Mouse (Mus musculus) intestine, embryonic 14.5 days (tissue): Measurements from ENCODE around the gene Wdr91. TPM values are rescaled to one million over a fixed set of nuclear protein-coding genes. Genes with fewer than 3 reads are reported as not detected.
A peak's percentile ranks its signal among the peaks of the same experiment; 100 is the strongest.

Source experiments
- ATAC-seq: fragments of 200-750 bp; cut with Nextera tagmentation; replicated peaks from 2 replicates; pipeline ENCODE4 v1.8.0; 2017; ENCODE audit warnings: low read depth, moderate number of reproducible peaks, moderate TSS enrichment, moderate library complexity; ENCODE audit not compliant: low FRiP score, low TSS enrichment
- DNase-seq: peaks from one replicate; pipeline ENCODE4 v3.0.0-alpha.2; 2018; ENCODE audit warnings: low spot score
- H3K27ac ChIP-seq: fragments of 300-500 bp; sonication (generic); 2 replicates; pipeline ENCODE4 v1.5.1; 2014; ENCODE audit warnings: low read depth, mild to moderate bottlenecking, control low read depth
- H3K27me3 ChIP-seq: fragments of 300-500 bp; sonication (generic); replicated peaks from 2 replicates; pipeline ENCODE4 v1.6.1; 2014; ENCODE audit warnings: low read length, control low read depth; ENCODE audit not compliant: control insufficient read depth, insufficient read depth
- H3K36me3 ChIP-seq: fragments of 300-500 bp; sonication (generic); 2 replicates; pipeline ENCODE4 v1.6.1; 2014; ENCODE audit warnings: low read length, control low read depth; ENCODE audit not compliant: control insufficient read depth, insufficient read depth
- H3K4me1 ChIP-seq: fragments of 300-500 bp; sonication (generic); replicated peaks from 2 replicates; pipeline ENCODE4 v1.6.1; 2014; ENCODE audit warnings: low read length, control low read depth, mixed read lengths; ENCODE audit not compliant: control insufficient read depth, insufficient read depth
- H3K4me2 ChIP-seq: fragments of 300-500 bp; sonication (generic); 2 replicates; pipeline ENCODE4 v1.6.1; 2014; ENCODE audit warnings: low read length
- H3K4me3 ChIP-seq: fragments of 300-500 bp; sonication (generic); 2 replicates; pipeline ENCODE4 v1.5.1; 2014; ENCODE audit warnings: low read depth, low read length, control low read depth, mixed read lengths
- H3K9ac ChIP-seq: fragments of 300-500 bp; sonication (generic); 2 replicates; pipeline ENCODE4 v1.6.1; 2014; ENCODE audit warnings: mild to moderate bottlenecking, low read length
- H3K9me3 ChIP-seq: fragments of 300-500 bp; sonication (generic); 2 replicates; pipeline ENCODE4 v1.6.1; 2016; ENCODE audit warnings: low read length, control low read depth; ENCODE audit not compliant: control insufficient read depth
- WGBS: fragments of 180-500 bp; shearing (Covaris S2); extraction: QIAGEN DNeasy Blood & Tissue Kit; methylation state at CpG from one replicate; pipeline ENCODE4 v1.1.7; 2014; 5-methylcytosine and 5-hydroxymethylcytosine counted together
- polyA plus RNA-seq: library from polyadenylated mRNA; unstranded; fragments of >200 nt; fragmentation: Nextera tagmentation; extraction: Ambion mirVana; gene quantifications from 2 replicates; pipeline ENCODE4 v1.2.1, GENCODE M21; 2014

The Wdr91 gene
- polyA plus RNA-seq, 1 experiment from 2014 or later, result 8.2 TPM

DNA sequence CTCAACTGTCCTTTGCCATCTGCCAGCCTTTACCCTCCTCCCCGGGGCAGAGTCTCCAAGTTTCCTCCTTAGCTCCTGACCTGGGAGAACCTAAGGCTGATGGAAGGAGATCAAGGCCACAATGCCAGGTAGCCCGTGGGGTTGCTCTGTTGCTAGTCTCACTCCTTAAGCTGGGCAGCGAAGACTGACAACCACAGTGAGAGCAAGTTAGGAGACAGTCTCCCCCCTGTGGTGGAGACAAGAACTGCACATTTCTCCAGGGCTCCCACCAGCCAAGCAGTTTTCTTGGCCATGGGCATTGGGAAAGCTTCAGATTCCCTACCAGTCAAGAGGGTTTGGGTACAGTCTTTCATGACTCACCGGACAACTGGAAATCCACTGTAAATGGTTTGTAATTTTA, 16.5 kb upstream of the Wdr91 start:
- no peak overlapping the region for H3K4me2 ChIP-seq
- peak; percentile 85 for DNase-seq
- no peaks in the 10 kb centered on the region for H3K36me3 ChIP-seq
- H3K27ac ChIP-seq, result no peak overlapping the region
- ATAC-seq, result no peak
- no peak overlapping the region for H3K9ac ChIP-seq
- H3K27me3 ChIP-seq, result no peaks in the 10 kb centered on the region
- H3K4me1 ChIP-seq, result no peaks in the 10 kb centered on the region
- WGBS, result 44% methylated on average over 4 of the region's 4 CpGs
- no peak overlapping the region for H3K4me3 ChIP-seq
- H3K9me3 ChIP-seq, result no peaks in the 10 kb centered on the region

DNA sequence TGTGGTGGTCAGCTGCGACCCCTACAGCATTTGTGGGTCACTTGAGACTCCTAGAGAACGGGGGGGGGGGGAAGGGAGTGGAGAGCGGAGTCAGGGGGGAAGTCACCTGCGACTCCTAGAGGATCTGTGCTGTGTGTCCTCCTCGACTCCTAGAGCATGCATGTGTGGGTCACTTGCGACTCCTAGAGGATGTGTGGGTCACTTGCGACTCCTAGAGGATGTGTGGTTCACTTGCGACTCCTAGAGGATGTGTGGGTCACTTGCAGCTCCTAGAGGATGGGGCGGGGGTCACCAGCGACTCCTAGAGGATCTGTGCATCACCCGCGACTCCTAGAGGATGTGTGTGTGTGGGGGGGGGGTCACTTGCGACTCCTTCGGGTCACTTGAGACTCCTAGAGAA, 11.3 kb upstream of the Wdr91 start:
- H3K4me1 ChIP-seq, result no peaks in the 10 kb centered on the region
- DNase-seq (no peak), ATAC-seq (no peak)
- no peaks in the 10 kb centered on the region for H3K9me3 ChIP-seq
- H3K9ac ChIP-seq, result no peak overlapping the region
- no peak overlapping the region for H3K27ac ChIP-seq
- no peak overlapping the region for H3K4me2 ChIP-seq
- 67% methylated on average over 14 of the region's 14 CpGs for WGBS
- no peaks in the 10 kb centered on the region for H3K27me3 ChIP-seq
- H3K36me3 ChIP-seq, result no peaks in the 10 kb centered on the region
- no peak overlapping the region for H3K4me3 ChIP-seq

DNA sequence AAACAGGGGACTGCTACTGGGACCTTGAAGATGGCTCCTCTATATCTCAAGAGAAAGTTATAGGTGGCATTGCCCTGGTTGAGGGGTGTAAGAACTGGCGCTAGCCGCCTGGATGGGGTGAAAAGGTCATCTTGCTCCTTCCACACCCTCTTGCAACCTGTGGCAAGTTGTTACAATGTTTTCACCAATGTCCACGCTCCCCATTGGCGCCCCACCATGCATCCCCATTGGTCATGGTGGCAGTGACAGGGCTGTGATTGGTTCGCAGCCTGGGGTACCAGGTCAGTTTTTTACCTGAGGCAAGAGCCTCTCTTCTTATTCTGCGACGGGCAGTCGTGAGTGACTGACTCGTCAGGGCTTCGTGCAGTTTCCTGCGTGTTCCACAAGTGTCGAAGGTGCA, 10.0 kb upstream of the Wdr91 start:
- no peak overlapping the region for H3K4me2 ChIP-seq
- ATAC-seq (no peak), DNase-seq (no peak)
- H3K4me3 ChIP-seq, result no peak overlapping the region
- WGBS, result 95% methylated on average over 12 of the region's 12 CpGs
- no peak overlapping the region for H3K27ac ChIP-seq
- no peaks in the 10 kb centered on the region for H3K36me3 ChIP-seq
- H3K9ac ChIP-seq, result no peak overlapping the region
- H3K4me1 ChIP-seq, result no peaks in the 10 kb centered on the region
- no peaks in the 10 kb centered on the region for H3K9me3 ChIP-seq
- no peaks in the 10 kb centered on the region for H3K27me3 ChIP-seq

GRCm38 (mm10) chr6:34919956-34920355, 9.3 kb upstream of the Wdr91 start, which contains the start of gene Stra8:
Stra8 (plus strand) TSS chr6:34920163.
- DNase-seq, result no peak
- Histone ChIP-seq H3K4me2 (no peak within 1 kb of the TSS), H3K9me3 (no peaks in the 10 kb centered on the region), H3K4me3 (no peak within 1 kb of the TSS), H3K9ac (no peak within 1 kb of the TSS), H3K27me3 (no peaks in the 10 kb centered on the region), H3K36me3 (no peaks in the 10 kb centered on the region), H3K27ac (no peak within 1 kb of the TSS), H3K4me1 (no peaks in the 10 kb centered on the region)
- no peak for ATAC-seq
- WGBS, result 40% methylated on average over 10 of the region's 10 CpGs

DNA sequence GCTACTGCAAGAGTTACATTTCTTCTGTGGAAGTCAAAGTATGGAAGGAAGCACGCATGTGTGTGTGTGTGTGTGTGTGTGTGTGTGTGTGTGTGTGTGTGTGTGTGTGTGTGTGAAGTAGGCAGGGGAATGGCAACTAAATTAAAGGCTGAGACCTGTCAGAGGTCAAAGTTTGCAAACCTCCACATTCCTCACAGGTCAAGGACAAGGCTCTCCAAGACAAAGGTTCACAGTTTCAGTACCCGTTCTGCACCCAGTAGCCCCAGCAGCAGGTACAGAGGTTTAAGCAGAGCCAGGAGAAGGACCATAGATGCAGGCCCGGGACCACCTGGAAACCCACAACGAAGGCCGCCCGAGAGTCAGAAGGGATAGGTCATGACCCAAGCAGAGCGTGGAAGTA, 8.5 kb upstream of the Wdr91 start:
- H3K9ac ChIP-seq, result no peak overlapping the region
- no peaks in the 10 kb centered on the region for H3K27me3 ChIP-seq
- H3K4me1 ChIP-seq, result no peaks in the 10 kb centered on the region
- no peak overlapping the region for H3K4me3 ChIP-seq
- H3K36me3 ChIP-seq, result no peaks in the 10 kb centered on the region
- no peak overlapping the region for H3K4me2 ChIP-seq
- DNase-seq (no peak), ATAC-seq (no peak)
- H3K27ac ChIP-seq, result no peak overlapping the region
- H3K9me3 ChIP-seq, result no peaks in the 10 kb centered on the region
- 75% methylated on average over 7 of the region's 7 CpGs for WGBS

DNA sequence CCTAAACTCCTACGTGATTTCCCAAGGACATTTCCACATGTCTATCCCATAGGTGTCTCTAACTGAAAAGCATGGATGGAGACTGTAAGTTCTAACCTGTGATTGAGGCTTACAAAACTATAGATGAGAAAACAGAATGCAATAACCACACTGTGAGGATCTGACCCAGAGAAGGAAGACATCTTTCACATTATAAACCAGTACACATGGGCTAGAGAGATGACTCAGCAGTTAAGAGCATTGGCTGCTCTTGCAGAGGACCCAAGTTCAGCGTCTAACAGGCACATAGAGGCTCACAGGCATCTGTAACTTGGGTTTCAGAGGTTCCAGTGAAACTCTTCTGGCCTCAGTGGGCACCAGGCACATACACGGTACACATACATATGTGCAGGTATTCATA, 3.8 kb upstream of the Wdr91 start:
- H3K27me3 ChIP-seq, result no peaks in the 10 kb centered on the region
- H3K27ac ChIP-seq, result no peak overlapping the region
- no peak overlapping the region for H3K4me2 ChIP-seq
- H3K36me3 ChIP-seq, result no peaks in the 10 kb centered on the region
- H3K9ac ChIP-seq, result no peak overlapping the region
- H3K9me3 ChIP-seq, result no peaks in the 10 kb centered on the region
- DNase-seq (no peak), ATAC-seq (no peak)
- H3K4me3 ChIP-seq, result no peak overlapping the region
- H3K4me1 ChIP-seq, result peaks cover 7% of the 10 kb centered on the region
- WGBS, result 87% methylated on average over 3 of the region's 3 CpGs

GRCm38 (mm10) chr6:34913341-34914040, 2.8 kb upstream of the Wdr91 start:
- ATAC-seq (no peak), DNase-seq (no peak)
- Histone ChIP-seq H3K27me3 (no peaks in the 10 kb centered on the region), H3K4me3 (no peak overlapping the region), H3K9me3 (no peaks in the 10 kb centered on the region), H3K4me1 (peaks cover 7% of the 10 kb centered on the region), H3K27ac (no peak overlapping the region), H3K36me3 (no peaks in the 10 kb centered on the region), H3K9ac (no peak overlapping the region), H3K4me2 (no peak overlapping the region)
- WGBS, result 85% methylated on average over 13 of the region's 13 CpGs

DNA sequence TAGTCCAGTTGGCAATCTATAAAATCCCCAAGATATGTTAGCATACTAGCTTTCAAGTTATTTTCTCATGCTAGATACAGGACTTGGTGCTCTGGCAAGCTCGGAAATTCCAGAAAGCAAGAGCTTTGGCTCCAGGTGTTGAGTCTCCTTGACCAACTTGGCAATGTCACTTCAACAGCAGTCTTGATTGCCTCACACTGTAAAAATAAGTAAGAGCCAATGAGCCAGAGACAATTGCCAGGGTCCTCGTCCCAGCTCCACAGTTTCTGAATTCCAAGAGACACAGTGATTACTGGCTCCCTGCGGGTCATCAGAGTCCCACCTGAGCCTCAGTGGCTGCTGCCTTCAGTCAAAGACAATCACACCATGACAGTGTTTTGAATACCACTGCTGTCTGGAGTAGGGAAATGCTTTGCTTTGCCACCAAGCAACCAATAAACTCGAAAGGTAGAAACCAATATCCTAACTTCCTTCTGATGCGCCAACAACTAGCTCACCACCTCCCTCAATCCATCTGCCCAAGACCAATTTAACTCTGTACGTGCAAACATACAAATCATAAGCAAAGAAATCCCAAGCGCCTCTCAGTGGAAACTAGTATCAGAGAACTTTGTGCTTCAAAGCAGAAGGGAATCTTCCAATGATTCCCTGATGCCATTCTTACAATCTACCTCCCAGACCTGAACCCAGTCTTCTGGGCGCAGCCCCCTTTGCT, 888 bp downstream of the Wdr91 start:
- H3K27ac ChIP-seq, result no peak overlapping the region
- no peaks in the 10 kb centered on the region for H3K9me3 ChIP-seq
- no peak for DNase-seq
- WGBS, result 48% methylated on average over 8 of the region's 8 CpGs
- H3K9ac ChIP-seq, result peak overlapping the region; percentile 63
- H3K4me2 ChIP-seq, result peak overlapping the region; percentile 66
- peaks cover 7% of the 10 kb centered on the region for H3K4me1 ChIP-seq
- peaks cover 33% of the 10 kb centered on the region for H3K36me3 ChIP-seq
- no peaks in the 10 kb centered on the region for H3K27me3 ChIP-seq
- ATAC-seq, result no peak
- H3K4me3 ChIP-seq, result peak overlapping the region; percentile 77
